Mouse (Mus musculus): Measurements from ENCODE around the gene Ttll13.

GRCm38 (mm10) chr7:80221179-80221750 lies 24.9 kb upstream of the Ttll13 start:
- no peak for TF ChIP-seq CTCF (IDR thresholded peaks at IDR 0.05; ENCODE audit: insufficient read depth, low read length)
- TF ChIP-seq POLR2A (IDR thresholded peaks at IDR 0.05; ENCODE audit: borderline replicate concordance, extremely low read depth, low read depth, low read length): no peak

Measured in lung, adult 2 months (tissue).